Mouse (Mus musculus): ENCODE measurements around the gene Pou5f2. TPM values are rescaled to one million over a fixed set of nuclear protein-coding genes. Genes with fewer than 3 reads are reported as not detected.

Gene Pou5f2
- under 1 TPM; 0.19 to 0.95 (median 0.33) TPM for total RNA-seq (2022)

- DNase-seq (ENCODE audit: low spot score), result no peak
Observed at GRCm38 (mm10) chr13:78024683-78025294, at the start of gene Pou5f2. Pou5f2 (plus strand) TSS chr13:78024902.

- no peak for DNase-seq (ENCODE audit: low spot score)
Observed at GRCm38 (mm10) chr13:77976248-77976647, 48.5 kb upstream of the Pou5f2 start.

- no peak for DNase-seq (ENCODE audit: low spot score)
Observed at GRCm38 (mm10) chr13:77977121-77977520, 47.6 kb upstream of the Pou5f2 start.

DNA sequence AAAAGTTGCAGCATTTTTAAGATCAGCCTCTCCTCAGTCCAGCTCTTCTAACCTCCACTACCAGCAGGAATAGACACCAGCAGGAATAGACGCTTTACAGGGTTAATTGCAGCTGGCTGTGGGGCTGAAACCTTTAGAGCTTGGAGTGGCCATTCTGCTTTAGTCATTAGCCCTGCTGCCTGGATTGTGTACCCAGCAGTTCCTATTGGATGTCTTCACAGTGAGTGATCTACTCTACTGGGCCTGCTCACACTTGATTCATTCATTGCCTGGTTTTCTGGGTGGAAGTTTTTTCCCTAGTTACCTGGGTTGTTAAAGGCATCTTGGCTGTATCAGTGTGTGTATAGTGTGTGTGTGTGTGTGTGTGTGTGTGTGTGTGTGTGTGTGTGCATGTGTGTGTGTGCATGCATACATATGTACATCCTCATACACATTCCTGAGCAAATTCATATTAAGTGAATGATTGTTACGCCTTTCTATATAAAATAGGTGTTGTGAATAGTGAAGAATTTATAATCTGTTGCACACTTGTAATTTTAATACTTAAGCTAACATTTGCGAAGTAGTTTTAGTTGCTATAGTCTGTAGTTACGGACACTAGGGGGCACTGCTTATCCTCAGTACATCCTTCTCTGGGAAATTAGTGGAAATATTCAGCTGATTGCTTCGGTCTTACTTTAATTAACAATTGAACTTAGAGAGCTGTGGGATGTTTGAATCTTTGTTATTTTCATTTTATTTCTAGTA is 42.4 kb upstream of the Pou5f2 start:
- DNase-seq (ENCODE audit: low spot score), result peak; percentile 48

- no peak for DNase-seq (ENCODE audit: low spot score)
Observed at GRCm38 (mm10) chr13:77982852-77983202, 41.9 kb upstream of the Pou5f2 start.

DNA sequence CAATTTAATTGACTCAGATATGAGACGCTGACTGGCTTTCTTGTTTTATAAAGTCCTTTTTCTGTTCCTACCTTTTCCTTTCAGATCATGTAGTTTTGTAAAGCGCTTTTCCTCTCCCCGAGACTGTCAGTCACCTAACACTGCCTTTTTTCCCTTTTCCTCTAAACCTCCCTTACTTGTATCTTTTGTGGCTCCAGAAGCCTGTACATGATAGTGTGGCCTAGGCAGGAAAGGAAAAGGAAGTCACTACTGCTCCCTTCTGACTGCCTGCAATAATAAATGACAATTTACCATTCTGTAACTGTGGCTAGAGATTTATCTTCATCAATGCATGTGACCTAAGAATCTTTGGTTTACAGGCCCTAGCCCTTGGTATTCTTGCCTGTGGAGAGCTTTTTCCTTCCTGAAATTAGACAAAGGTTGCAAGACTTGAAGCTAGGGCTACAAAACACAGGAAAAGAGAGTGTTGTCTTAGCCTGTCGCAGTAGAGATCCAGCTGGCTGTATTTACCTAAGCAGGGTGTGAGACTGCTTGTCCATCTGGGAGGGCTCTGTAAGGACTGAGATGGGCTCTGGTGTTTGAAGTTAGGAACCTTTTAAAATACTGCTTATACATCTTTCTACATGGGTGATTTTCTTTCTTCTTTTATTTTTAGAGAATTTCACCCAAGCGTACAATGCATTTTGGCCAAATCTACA is 33.4 kb upstream of the Pou5f2 start:
- DNase-seq (ENCODE audit: low spot score), result no peak

- no peak for DNase-seq (ENCODE audit: low spot score)
Observed at GRCm38 (mm10) chr13:78004649-78005048, 20.1 kb upstream of the Pou5f2 start.

- DNase-seq (ENCODE audit: low spot score), result no peak
Observed at GRCm38 (mm10) chr13:78005344-78005743, 19.4 kb upstream of the Pou5f2 start.

GRCm38 (mm10) chr13:78010176-78010575 is 14.5 kb upstream of the Pou5f2 start:
- DNase-seq (ENCODE audit: low spot score), result no peak

- DNase-seq (ENCODE audit: low spot score), result no peak
Observed at GRCm38 (mm10) chr13:78032821-78033220, 8.1 kb downstream of the Pou5f2 start.

- DNase-seq (ENCODE audit: low spot score), result no peak
Observed at GRCm38 (mm10) chr13:78037203-78037602, 12.5 kb downstream of the Pou5f2 start.

DNA sequence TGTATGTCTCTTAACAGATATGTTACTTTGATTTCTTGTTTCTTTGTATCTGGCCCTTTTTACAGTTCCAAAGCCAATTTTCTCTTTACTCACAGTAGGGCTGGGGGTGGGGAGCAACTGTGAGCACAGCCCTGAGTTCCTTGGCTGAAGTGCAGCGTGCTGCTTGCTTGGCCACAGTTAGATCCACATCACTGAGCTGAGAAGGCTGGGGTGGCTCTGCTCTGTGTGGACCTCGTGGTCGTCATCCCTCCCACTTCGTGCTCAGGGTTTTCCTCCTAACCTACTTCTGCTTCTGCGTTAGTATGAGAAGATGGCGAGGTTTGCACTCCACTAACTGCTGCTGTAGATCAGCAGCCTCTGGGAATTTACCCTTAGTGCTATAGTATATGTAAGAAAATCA is 18.5 kb downstream of the Pou5f2 start:
- DNase-seq (ENCODE audit: low spot score), result no peak

DNA sequence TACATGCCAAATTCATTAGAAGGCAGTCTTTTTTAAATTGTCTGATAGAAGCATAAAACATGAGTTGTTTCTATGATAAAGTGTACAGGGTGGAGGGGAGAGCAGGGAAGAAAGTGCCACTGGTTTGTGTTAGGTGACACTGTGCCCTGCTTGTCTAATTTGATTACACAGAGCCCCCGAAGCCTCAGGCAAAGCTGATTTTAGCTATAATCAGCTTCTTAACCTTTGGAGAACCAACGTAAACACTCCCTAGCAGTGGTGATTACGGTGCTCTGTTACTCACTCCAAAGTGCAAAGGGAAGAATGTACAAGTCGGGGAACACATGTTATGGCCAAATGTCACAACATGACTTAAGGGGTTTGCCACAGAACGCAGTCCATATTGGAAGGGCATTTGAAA is 20.4 kb downstream of the Pou5f2 start:
- no peak for DNase-seq (ENCODE audit: low spot score)

Other genes with a start within 250 kb of the Pou5f2 start
- 1 to 10 TPM; 1.5 to 4.4 (median 4.0) TPM for gene Nr2f1, start 174.9 kb downstream of the Pou5f2 start, total RNA-seq (2022)